Mouse (Mus musculus) testis, postnatal 14 days (tissue): ENCODE measurements at regions not wholly inside any gene's neighbourhood (a gene's known extent, or its start where the extent isn't known, plus 50 kb on each side); places are given as distances from the start of the nearest gene placed in this dataset.

ENCODE experiments used
- DNase-seq: peaks from one replicate; pipeline ENCODE4 v3.0.0; 2021; ENCODE audit warnings: low spot score

DNA sequence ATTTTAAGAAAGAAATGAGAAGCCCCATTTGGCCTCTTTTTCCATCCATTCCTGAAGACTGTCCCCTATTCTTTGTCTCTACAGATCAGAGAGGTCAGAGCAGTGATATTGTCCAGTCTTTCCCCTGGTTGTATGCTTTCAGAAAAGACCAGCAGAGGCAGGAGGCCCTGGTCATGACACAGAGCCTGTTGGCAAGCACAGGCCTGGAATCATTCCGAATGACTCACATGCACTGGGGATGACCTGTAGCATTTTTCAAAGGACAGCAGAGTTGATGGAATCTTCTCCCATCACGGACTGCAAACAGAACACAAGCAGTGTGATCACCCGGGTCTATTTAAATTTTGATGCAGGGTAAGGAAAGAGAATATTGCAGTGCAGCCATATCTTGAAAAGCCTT, 50.2 kb upstream of the Nxt1 start:
- no peak for DNase-seq

DNA sequence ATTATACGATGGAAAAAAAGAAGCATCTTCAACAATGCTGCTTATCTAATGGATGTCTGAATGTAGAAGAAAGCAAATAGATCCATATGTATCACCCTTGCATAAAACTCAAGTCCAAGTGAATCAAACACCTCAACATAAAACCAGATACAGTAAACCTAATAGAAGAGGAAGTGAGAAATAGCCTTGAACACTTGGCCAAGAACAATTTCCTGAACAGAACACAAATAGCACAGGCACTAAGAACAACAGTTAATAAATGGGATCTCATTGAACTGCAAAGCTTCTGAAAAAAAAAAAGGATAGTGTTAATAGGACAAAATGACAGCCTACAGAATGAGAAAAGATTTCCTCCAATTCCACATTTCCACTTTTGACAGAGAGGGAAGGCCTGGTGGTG, 60.5 kb upstream of the Nxt1 start:
- no peak for DNase-seq

DNA sequence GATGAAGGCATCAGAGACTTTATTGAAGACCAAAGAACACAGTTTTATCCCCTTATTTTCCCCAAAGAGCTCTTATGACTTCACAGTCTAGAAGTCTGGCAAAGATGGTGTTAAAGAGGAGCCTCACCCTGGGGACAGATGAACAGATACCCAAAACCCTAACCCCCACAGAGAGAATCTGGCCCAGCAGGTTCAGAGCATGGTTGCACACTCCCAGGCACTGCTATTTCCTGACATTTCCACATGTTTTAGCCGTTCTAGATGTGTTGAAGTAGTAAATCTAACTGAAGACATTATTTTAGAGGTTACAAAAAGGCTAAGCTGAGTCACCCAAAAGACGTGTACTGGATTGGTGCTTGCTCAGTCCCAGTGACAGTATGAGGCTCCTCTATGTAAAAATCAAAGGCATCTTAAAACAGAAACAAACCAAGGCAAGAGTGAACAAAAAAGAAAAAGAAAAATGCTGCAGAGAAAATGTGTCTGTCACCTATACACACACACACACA, 66.9 kb upstream of the Nxt1 start:
- no peak for DNase-seq

DNA sequence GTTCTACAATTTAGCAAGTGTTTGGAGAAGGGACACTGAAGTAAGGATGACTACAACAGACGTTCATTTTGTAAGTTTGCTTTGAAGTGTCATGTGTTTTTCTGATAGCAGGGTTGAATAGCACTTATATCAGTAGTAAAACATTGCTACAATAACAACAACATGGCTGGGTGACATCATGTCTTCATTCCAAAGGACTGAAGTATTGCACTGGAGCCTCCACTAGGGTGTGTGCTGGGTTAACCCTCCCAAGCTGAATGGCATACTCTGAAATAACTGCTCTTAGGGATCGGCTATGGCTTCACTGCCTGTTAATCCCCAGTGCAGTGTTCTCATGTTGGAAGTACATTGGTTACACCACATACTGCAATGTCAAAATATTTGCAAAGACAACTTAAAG, 68.5 kb upstream of the Nxt1 start:
- DNase-seq, result no peak

DNA sequence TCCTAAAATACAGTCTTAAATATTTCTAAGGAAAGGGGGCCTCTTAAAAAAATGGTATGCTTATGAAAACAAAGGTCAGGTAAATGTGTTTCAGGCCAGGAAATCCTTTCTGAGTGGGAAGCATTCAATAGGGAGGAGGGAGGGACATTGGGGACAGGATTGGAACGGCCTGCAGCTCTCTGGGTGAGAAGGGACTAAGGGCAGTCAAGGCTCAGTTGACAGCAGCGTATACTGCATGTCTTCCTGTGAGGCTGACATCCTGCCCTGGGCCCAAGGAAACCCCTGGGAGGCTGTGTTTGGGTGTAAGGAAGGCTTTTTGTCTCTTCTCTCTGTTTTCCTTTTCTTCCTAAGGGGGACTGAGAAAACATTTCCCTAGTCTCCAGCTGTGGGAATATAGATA, 69.1 kb upstream of the Nxt1 start:
- no peak for DNase-seq

DNA sequence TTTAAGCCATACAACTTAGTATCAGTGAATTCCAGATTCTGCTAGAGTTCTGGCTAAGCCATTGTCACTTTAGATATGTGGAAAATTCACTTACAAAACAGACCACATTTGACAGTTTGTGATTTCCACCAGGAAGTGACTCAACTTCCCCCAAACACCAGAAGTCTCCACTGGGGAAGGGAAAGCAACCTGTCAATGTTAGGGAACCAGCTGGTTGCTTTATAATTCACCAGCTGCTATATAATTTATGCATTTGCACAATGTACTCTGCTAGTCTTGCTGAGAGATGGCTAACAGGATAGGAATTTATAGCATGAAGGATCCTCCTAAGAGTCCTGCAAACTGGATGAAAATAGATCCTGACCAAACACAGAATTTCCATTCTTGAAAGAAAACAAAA, 72.9 kb upstream of the Nxt1 start:
- DNase-seq, result no peak

DNA sequence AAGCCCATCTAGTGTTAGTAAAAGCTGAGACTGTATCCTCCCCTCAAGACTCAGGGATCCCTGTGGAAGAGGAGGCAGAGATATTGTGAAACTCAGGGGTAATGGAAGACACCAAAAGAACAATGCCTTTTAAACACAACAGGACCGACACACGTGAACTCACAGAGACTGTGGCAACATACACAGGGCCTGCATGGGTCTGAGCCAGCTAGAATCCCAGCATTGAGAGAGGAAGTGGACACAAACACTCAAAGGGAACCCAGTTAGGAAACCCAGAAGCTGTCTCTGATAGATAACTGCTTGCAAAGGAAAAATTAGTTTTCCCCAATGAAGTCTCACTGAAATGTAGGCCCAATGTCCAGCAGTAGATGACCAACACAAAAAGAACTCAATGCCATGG, 75.4 kb upstream of the Nxt1 start:
- DNase-seq, result no peak

DNA sequence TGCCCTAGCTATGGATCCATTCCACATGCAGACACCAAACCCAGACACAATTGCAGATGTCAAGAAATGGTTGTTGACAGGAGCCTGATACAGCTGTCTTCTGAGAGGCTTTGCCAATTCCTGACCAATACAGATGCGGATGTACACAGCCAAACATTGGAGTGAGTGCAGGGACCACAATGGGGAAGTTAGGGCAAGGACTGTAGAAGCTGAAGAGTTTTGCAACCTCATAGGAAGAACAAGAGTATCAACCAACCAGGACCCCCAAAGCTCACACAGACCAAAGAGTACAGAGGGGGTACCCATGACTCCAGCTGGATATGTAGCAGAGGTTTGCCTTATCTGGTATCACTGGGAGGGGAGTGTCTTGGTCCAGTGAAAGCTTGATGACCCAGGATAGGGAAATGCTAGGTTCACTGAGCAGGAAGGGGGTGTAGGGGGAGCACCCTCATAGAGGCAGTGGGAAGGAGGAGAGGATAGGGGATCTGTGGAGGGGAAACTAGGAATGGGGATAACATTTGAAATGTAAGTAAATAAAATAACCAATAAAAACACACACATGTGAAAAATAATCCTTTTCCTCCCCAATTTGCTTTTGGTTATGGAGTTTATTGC, 86.6 kb upstream of the Nxt1 start:
- DNase-seq, result no peak

DNA sequence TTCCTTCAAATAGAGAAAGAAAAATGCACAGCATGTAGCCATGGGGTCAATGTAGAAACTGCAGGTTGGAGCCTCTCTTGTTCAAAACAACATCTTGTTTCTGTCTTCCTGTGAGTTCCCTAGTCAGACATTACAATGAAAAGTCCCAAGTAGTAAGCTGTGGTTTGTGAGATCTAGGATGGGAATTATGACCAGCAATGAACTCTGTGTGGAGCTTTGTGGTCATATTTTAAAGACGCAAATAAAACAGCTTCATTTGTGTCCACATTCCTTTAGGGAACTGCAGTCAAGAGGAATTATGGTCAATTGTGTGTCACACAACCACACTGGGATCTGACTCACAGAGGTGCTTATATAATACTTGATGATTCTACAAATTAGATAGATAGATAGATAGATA, 90.2 kb upstream of the Nxt1 start:
- no peak for DNase-seq

DNA sequence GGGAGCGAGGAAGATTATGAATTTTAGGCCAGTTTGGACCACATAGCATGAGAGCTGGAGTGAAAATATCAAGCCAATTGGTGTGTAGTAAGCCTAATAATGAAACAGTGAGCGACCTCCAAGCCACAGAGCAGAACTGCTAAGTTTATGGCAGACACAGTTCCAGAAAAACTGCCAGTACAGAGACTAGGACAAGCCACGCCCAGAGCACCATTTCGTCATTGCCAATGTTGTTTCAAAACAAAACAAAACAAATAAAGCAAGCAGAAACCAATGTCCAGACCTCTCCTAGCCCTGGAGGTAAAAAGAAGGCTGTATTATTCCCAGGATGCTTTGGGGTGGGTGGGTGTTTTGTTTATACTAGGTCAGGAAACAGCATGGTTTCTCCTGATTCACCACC, 90.7 kb upstream of the Nxt1 start:
- no peak for DNase-seq

DNA sequence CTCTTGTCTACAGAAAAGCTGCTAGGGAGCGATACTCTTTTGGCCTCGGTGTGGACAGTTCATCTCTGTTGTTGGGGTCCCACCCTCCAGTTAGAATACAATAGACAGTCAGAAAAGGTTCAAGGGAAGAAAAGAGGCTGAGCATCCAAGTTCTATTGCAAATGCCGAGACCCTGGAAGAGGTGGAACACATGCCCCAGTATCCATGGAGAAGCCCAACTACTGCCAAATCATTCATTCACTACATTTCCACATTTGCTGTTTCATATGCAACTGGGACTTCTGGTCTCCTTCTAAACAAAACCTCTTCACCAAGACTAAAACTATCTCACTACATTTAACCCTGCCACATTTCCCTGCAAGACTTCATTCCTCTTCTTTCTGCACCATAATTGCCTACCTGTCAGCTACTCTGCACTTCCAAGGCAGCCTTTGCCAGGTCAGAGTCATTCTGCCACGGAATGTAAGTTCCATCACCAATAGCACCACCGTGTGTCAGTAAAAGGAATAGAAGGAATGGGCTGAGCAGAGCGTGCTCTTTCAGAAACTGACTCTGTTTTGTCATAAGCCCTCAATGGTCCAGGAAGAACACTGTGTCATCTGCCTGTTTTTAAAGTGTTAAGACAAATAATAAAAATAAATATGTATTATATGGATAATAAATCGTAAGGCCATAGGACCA, 92.0 kb upstream of the Nxt1 start:
- DNase-seq, result no peak

DNA sequence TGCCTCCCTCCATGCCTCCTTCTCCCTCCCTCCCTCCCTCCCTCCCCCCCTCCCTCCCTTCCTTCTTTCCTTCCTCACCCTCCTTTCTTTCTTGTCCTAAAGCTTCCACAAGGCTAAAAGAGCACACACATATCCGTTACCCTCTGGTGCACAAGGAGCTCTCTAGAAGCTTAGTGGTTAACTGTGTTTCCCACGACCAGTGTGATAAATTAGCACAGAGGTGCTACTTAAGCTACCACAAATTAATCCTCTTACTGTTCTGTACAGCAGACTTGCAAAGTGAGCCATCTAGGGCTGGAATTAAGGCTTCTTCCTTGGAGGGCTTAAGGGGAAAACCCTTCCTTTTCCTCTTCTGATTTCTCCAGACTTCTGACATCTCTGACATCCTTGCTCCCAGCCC, 92.8 kb upstream of the Nxt1 start:
- no peak for DNase-seq

DNA sequence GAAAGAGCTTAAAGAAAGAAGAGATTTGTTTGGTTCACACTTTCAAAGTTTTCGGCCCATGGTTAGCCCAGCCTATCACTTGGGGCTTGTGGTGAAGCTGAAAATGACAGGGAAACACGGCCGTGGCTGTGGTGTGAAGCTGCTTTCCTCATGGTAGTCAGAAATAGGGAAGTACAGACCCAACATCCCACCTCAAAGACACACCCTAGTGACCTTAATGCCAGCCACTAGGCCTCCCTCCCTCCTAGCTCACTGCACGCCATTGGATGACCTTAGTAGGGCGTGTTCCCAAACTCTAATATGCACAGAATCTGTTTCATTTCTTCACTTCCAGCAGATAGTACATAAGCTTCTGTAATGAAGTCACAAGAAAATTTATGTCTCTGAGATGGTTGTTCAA, 93.4 kb upstream of the Nxt1 start:
- DNase-seq, result no peak

DNA sequence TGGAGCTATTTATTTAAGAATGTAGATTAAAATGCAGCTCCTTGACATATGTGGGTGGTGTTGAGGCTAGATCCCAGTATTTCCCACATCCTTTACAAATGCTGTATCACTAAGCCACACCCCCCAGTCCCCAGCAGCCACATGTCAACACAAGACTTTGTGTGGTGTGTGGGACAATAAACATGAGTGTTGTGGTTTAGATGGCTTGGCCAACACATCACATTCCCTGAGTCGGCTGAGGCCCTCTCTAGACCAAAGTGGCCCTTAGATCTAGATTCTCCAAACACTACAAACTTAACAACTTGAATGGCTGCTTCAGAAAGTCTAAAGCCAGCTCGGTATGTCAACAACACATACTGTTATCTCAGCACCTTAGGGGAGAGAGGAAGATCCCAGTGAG, 94.2 kb upstream of the Nxt1 start:
- no peak for DNase-seq

DNA sequence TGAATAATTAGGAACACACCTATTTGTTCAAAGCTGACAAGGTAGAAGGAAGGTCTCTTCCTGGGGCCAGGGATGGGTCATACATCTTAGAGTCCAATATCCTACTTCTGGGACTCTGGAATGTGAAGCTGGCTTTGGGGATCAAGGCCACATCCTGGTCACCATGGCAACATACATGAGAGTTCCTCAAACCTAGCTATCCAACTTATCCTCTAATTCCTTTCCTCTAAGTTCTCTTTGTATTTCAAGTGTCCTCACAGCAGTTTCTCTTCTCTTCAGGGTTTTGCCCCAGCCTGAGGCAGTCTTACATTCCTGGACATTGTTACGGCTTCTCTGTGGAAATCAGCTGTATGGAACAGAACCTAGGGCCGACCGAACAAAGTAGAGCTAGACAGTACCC, 97.0 kb upstream of the Nxt1 start:
- DNase-seq, result no peak

DNA sequence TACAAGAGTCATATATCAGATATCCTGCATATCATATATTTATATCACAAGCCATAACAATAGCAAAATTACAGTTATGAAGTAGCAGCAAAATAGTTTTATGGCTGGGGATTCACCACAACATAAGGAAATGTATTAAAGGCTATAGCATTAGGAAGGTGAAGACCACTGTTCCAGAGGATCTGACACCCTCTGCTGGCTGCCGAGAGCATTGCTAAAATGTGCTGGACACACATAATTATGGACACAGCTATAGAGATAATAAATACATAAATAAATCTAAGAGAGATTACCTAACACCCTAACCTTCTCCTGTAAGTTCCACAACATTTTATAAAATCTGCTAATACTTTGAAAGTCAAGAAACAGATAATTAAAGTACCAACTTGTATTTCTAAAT, 100.2 kb upstream of the Nxt1 start:
- peak; percentile 11 for DNase-seq

DNA sequence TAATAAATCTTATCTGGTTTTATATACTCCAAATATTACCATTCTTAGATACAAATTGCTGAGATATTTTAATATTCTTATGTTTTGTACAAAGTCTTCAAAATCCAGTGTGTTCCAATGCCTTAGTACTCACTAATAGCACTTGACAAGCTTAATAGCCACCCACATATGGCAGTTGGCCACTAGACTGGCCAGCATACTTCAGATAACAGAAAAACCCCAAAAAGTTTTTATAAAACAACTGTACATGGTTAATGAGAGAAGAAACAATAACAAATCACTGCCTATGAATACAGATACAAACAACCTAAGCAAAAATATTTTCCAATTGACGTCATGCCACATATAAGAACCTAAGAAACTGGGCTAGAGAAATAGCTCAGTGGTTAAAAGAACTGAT, 100.8 kb upstream of the Nxt1 start:
- no peak for DNase-seq

DNA sequence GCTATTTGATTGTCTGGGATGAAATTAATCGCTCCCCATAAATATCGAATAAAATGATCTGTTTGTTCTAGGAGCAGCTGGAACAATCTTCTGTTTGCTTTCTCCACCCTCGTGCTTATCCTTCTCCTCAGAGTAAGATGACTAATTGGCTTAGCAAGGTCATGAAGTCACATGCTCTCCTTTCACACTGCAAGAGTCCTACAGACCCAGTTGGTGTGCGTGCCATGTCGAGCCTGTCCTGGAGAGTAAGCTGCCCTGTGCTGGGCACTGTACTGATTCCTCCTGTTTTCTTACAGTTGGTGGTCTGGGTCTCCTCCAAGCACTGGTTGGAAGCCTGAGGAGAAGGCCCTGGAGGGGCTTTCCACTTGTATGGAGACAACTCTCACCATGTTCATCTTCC, 101.4 kb upstream of the Nxt1 start:
- DNase-seq, result no peak

DNA sequence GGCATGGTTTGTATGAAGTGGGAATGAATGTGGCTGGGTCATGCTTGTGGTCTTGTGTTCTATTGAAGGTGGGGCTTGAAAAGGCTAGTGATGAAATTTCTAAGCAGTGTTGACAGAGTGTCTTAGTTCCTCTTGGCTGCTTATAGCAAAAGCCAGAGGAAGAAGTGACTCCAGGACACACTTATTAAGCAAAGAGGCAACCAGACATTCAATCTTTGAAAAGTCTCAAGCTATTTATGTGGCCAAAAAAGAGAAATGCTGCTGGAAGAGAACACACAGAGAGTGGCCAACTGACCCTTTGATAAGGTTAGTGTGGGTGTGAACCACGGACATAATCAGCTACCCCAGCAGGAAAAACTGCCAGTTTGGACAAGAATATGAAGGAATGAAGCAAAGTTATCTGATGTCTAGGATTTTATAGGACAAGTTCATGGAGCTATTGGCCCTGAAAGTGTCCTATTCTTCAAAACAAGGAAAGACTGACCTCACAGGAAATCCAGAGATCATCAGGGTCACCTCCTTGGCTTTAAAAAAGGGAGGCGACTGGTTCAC, 104.4 kb upstream of the Nxt1 start:
- DNase-seq, result peak; percentile 14

DNA sequence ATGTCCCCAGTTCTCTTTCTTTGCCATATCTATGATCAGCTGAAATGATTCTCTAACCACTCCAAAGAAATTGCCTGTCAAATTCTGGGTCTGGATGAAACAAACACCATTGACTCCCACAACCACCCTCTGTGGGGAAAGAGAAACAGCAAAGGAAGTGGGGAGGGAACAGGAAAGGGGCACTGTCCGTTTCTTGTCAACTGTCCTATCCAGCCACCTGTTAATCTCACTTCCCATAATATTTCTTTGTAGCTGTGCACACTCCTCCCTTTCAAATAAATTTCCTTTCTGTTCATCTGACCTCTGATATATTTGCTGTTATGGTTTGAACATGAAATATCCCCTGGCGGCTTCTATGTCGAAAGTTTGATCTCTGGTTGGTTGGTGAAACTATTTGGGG, 109.0 kb upstream of the Nxt1 start:
- DNase-seq, result no peak

DNA sequence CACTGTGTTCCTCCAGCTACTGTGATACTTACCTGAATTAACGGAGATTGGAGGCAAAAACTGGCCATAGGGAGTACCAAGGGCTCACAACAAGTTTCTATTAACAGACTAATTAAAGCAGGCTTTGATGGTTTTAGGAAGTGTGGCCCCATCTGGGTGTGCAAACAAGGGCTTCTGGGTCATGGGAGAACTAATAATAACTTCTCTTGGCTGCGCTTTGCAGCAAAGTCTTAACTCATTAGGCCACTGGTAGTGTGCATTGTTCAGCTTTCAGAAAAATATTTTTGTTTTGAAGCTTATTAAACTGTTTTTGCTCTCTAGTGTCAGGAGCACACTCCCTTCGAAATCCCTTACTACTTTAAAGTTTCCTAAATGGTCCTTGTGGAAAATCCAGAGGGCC, 110.4 kb upstream of the Nxt1 start:
- no peak for DNase-seq

DNA sequence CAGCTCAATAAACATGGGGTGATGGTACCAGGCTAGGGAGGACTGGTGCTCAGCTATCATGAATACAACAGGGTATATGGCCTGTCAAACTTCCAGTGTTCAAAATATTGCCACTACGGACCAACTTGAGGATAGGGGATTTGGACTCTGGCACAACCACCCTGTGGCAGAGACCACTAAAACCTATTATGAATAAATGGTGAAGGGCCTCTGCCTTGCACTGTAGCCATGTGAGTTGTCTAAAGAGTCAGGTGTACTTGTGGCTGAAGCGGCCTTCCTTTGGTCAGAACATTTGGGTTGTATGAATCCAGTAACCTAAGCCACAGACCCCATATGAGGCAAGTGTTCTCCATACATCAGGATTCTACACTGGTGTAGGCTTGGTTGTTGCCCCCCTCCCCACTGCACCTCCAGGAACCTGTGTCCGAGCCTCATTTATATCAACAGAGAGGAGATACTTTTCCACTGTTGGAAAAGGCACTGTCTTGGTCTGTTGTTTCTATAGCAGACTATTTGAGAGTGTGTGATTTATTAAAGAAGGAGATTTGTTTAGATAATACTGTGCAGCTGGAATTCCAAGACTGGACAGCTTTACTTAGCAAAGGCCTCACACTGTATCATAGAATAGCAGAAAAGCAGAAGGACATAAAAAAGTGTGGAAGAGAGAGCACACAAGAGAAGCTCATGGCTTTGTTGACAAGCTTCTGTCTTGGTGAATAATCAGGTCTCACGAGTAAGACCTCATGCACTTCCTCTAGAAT, 112.2 kb upstream of the Nxt1 start:
- no peak for DNase-seq

DNA sequence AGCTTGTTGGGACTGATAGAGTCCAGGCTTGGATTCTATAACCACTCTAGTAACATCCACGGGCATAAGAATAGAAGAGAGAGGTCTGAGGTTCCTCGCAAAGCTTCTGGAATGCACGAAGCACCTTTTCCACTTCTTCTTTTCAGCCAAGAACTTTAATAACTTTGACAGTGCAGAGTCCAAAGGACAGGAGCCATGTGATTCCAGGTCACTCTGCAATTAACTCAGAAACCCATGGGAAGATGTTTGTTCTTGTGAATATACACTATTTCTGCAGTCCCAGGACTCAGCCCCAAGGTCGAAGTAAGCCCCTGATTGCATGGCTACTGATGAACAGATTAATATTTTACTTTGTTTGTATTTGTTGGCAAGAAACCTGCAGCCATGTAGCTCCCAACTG, 113.0 kb upstream of the Nxt1 start:
- DNase-seq, result no peak
